Mouse (Mus musculus): ENCODE data around the gene Papln.

DNA sequence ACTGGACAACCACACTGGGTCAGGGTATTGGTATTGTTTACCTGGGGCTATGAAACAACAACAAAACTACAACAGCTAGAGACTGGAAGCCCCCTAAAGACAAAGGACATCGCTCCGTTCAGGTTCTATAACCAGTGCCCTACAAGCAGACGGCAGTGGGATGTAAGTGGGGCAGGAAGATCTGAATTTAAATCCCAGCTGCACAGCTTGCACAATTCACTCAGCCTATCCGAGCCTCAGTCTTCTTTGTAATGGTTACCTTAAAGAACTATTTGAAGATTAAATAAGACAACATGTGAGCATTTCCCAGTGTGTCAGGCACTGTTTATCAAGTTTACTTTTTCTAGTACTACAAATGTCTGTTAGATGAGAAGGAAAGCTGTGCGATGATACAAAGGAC is 34.9 kb downstream of the Papln start:
- no peak for TF ChIP-seq CTCF (IDR thresholded peaks at IDR 0.05; ENCODE audit: borderline replicate concordance, insufficient read depth, low read length)
- TF ChIP-seq POLR2A (IDR thresholded peaks at IDR 0.05; ENCODE audit: low read depth, low read length): no peak
